Mouse (Mus musculus) MEL (cell line): ENCODE measurements at regions not wholly inside any gene's neighbourhood (a gene's known extent, or its start where the extent isn't known, plus 50 kb on each side); places are given as distances from the start of the nearest gene placed in this dataset.

ENCODE experiments used
- DNase-seq: peaks from one replicate; pipeline ENCODE4 v3.0.0; 2011; ENCODE audit warnings: low read depth, low spot score
- H3K27ac ChIP-seq: 2 replicates; pipeline ENCODE4 v1.5.1; 2012; ENCODE audit warnings: low read depth, mild to moderate bottlenecking, control low read depth, low read length, moderate library complexity; ENCODE audit not compliant: control insufficient read depth
- H3K27me3 ChIP-seq, 2 experiments: fragments of 150-350 bp in 1 of 2; sonication (generic) in 1 of 2; 2 replicates each; pipeline ENCODE4 v1.6.1; 2012; ENCODE audit warnings: low read length in 2 of 2, mild to moderate bottlenecking in 2 of 2, improper control_type of control experiment in 1 of 2, moderate library complexity in 1 of 2; ENCODE audit not compliant: insufficient read depth in 2 of 2, control insufficient read depth in 1 of 2
- H3K36me3 ChIP-seq, 2 experiments: 2 replicates each; pipeline ENCODE4 v1.6.1; 2012 to 2014; ENCODE audit warnings: low read length in 2 of 2, improper control_type of control experiment in 1 of 2, inconsistent platforms in 1 of 2, mild to moderate bottlenecking in 1 of 2; ENCODE audit not compliant: insufficient read depth in 2 of 2, control insufficient read depth in 1 of 2
- H3K4me1 ChIP-seq, 2 experiments: fragments of 150-350 bp in 1 of 2; sonication (generic) in 1 of 2; 2 replicates each; pipeline ENCODE4 v1.6.1; 2012; ENCODE audit warnings: low read length in 2 of 2, improper control_type of control experiment in 1 of 2, mild to moderate bottlenecking in 1 of 2; ENCODE audit not compliant: insufficient read depth in 2 of 2, control insufficient read depth in 1 of 2
- H3K4me3 ChIP-seq, 2 experiments: fragments of 150-350 bp in 1 of 2; sonication (generic) in 1 of 2; 2 replicates each; pipeline ENCODE4 v1.5.1; 2012; ENCODE audit warnings: low read depth in 2 of 2, low read length in 2 of 2, mild to moderate bottlenecking in 2 of 2, moderate library complexity in 2 of 2, control low read depth in 1 of 2, improper control_type of control experiment in 1 of 2; ENCODE audit not compliant: control insufficient read depth in 1 of 2, insufficient read depth in 1 of 2
- H3K79me2 ChIP-seq: 2 replicates; pipeline ENCODE4 v1.6.1; 2012; ENCODE audit warnings: mild to moderate bottlenecking, low read length, moderate library complexity; ENCODE audit not compliant: control insufficient read depth, poor library complexity, insufficient read depth
- H3K9ac ChIP-seq: 2 replicates; pipeline ENCODE4 v1.6.1; 2012; ENCODE audit warnings: low read depth, mild to moderate bottlenecking, control low read depth, low read length, moderate library complexity; ENCODE audit not compliant: control insufficient read depth, poor library complexity, severe bottlenecking
- H3K9me3 ChIP-seq: fragments of 150-350 bp; sonication (generic); replicated peaks from 2 replicates; pipeline ENCODE4 v1.6.1; 2012; ENCODE audit warnings: mild to moderate bottlenecking, low read length, improper control_type of control experiment, moderate library complexity; ENCODE audit not compliant: insufficient read depth
- BHLHE40 ChIP-seq: IDR thresholded peaks from 2 replicates; pipeline ENCODE4 v1.6.1; 2012; ENCODE audit warnings: low read depth, mild to moderate bottlenecking, inconsistent platforms, low read length, improper control_type of control experiment, borderline replicate concordance
- E2F4 ChIP-seq: IDR thresholded peaks from 2 replicates; pipeline ENCODE4 v1.6.1; 2011; ENCODE audit warnings: low read depth, low read length, improper control_type of control experiment, borderline replicate concordance
- EP300 ChIP-seq, 2 experiments: IDR thresholded peaks; 2 replicates each; pipeline ENCODE4 v1.6.1; 2011; ENCODE audit warnings: improper control_type of control experiment in 2 of 2, low read length in 2 of 2, low read depth in 1 of 2, mild to moderate bottlenecking in 1 of 2
- ETS1 ChIP-seq: IDR thresholded peaks from 2 replicates; pipeline ENCODE4 v1.6.1; 2012; ENCODE audit warnings: low read depth, mild to moderate bottlenecking, inconsistent platforms, low read length, improper control_type of control experiment, moderate library complexity
- HCFC1 ChIP-seq: IDR thresholded peaks from 2 replicates; pipeline ENCODE4 v1.6.1; 2012; ENCODE audit warnings: low read depth, mild to moderate bottlenecking, inconsistent platforms, low read length, improper control_type of control experiment, moderate library complexity
- JUND ChIP-seq: IDR thresholded peaks from 2 replicates; pipeline ENCODE4 v1.6.1; 2011; ENCODE audit warnings: low read depth, mild to moderate bottlenecking, improper control_type of control experiment, low read length
- MAX ChIP-seq: IDR thresholded peaks from 2 replicates; pipeline ENCODE4 v1.6.1; 2011; ENCODE audit warnings: low read length, improper control_type of control experiment
- MXI1 ChIP-seq: IDR thresholded peaks from 2 replicates; pipeline ENCODE4 v1.6.1; 2011; ENCODE audit warnings: mild to moderate bottlenecking, low read depth, low read length, improper control_type of control experiment
- MYC ChIP-seq: IDR thresholded peaks from 2 replicates; pipeline ENCODE4 v1.6.1; 2011; ENCODE audit warnings: low read depth, mild to moderate bottlenecking, low read length, improper control_type of control experiment, moderate library complexity
- NRF1 ChIP-seq: IDR thresholded peaks from 2 replicates; pipeline ENCODE4 v1.6.1; 2014; ENCODE audit warnings: low read depth, mild to moderate bottlenecking, inconsistent platforms, low read length, improper control_type of control experiment, moderate library complexity; ENCODE audit not compliant: poor library complexity, insufficient read depth, severe bottlenecking
- POLR2A ChIP-seq, 2 experiments: IDR thresholded peaks; 2 replicates each; pipeline ENCODE4 v1.6.1; 2011 to 2012; ENCODE audit warnings: low read length in 2 of 2, mild to moderate bottlenecking in 2 of 2, control low read depth in 1 of 2, improper control_type of control experiment in 1 of 2, low read depth in 1 of 2, moderate library complexity in 1 of 2; ENCODE audit not compliant: control insufficient read depth in 1 of 2, insufficient read depth in 1 of 2, poor library complexity in 1 of 2
- POLR2AphosphoS2 ChIP-seq: IDR thresholded peaks from 2 replicates; pipeline ENCODE4 v1.6.1; 2011; ENCODE audit warnings: low read length, improper control_type of control experiment
- RCOR1 ChIP-seq: IDR thresholded peaks from 2 replicates; pipeline ENCODE4 v1.6.1; 2012; ENCODE audit warnings: low read depth, mild to moderate bottlenecking, inconsistent platforms, low read length, improper control_type of control experiment
- SIN3A ChIP-seq: IDR thresholded peaks from 2 replicates; pipeline ENCODE4 v1.6.1; 2012; ENCODE audit warnings: low read length, improper control_type of control experiment, inconsistent platforms
- SMC3 ChIP-seq: IDR thresholded peaks from 2 replicates; pipeline ENCODE4 v1.6.1; 2011; ENCODE audit warnings: low read depth, low read length, improper control_type of control experiment
- TCF12 ChIP-seq: IDR thresholded peaks from 2 replicates; pipeline ENCODE4 v1.6.1; 2014; ENCODE audit warnings: low read depth, mild to moderate bottlenecking, inconsistent platforms, low read length, improper control_type of control experiment, moderate library complexity
- UBTF ChIP-seq: IDR thresholded peaks from 2 replicates; pipeline ENCODE4 v1.6.1; 2012; ENCODE audit warnings: low read depth, mild to moderate bottlenecking, inconsistent platforms, low read length, improper control_type of control experiment, moderate library complexity, borderline replicate concordance; ENCODE audit not compliant: insufficient read depth
- ZC3H11A ChIP-seq: IDR thresholded peaks from 2 replicates; pipeline ENCODE4 v1.6.1; 2012; ENCODE audit warnings: low read depth, mild to moderate bottlenecking, inconsistent platforms, low read length, improper control_type of control experiment
- ZKSCAN1 ChIP-seq: IDR thresholded peaks from 2 replicates; pipeline ENCODE4 v1.6.1; 2012; ENCODE audit warnings: low read depth, mild to moderate bottlenecking, inconsistent platforms, low read length, improper control_type of control experiment, moderate library complexity
- ZNF384 ChIP-seq: IDR thresholded peaks from 2 replicates; pipeline ENCODE4 v1.6.1; 2012; ENCODE audit warnings: low read depth, mild to moderate bottlenecking, inconsistent platforms, low read length, improper control_type of control experiment

- no peak overlapping the region for H3K27ac ChIP-seq
- no peaks in the 10 kb centered on the region for H3K36me3 ChIP-seq
- no peaks in the 10 kb centered on the region for H3K79me2 ChIP-seq
- no peaks in the 10 kb centered on the region for H3K27me3 ChIP-seq
- H3K9me3 ChIP-seq, result no peaks in the 10 kb centered on the region
- no peak for DNase-seq
- no peak overlapping the region for H3K4me3 ChIP-seq
- TF ChIP-seq ZNF384, result no peak
- TF ChIP-seq TCF12, result no peak
- TF ChIP-seq EP300 (IDR thresholded peaks at IDR 0.05; ENCODE audit: low read depth in 1 of 2, low read length in 2 of 2), result no peak
- no peak for TF ChIP-seq ZKSCAN1
- no peak for TF ChIP-seq UBTF
- no peak for TF ChIP-seq BHLHE40
- TF ChIP-seq RCOR1, result no peak
- TF ChIP-seq E2F4, result no peak
- TF ChIP-seq MYC, result no peak
- TF ChIP-seq HCFC1, result no peak
- TF ChIP-seq ETS1, result no peak
- TF ChIP-seq SIN3A, result no peak
- TF ChIP-seq POLR2AphosphoS2, result no peak
- TF ChIP-seq POLR2A (IDR thresholded peaks at IDR 0.05; ENCODE audit: control insufficient read depth in 1 of 2, insufficient read depth in 1 of 2, low read depth in 1 of 2, low read length in 2 of 2, poor library complexity in 1 of 2), result no peak
- TF ChIP-seq MAX, result no peak
- no peak for TF ChIP-seq SMC3
- no peaks in the 10 kb centered on the region for H3K4me1 ChIP-seq
- H3K9ac ChIP-seq, result no peak overlapping the region
These were observed 481.0 kb upstream of the Fam98a start for GRCm38 (mm10) chr17:76032710-76033109.

GRCm38 (mm10) chr17:76008011-76008410 lies 456.3 kb upstream of the Fam98a start:
- Histone ChIP-seq H3K4me3 (no peak overlapping the region), H3K27ac (no peak overlapping the region), H3K79me2 (no peaks in the 10 kb centered on the region), H3K9ac (no peak overlapping the region), H3K9me3 (no peaks in the 10 kb centered on the region), H3K36me3 (no peaks in the 10 kb centered on the region), H3K27me3 (no peaks in the 10 kb centered on the region), H3K4me1 (no peaks in the 10 kb centered on the region)
- DNase-seq, result no peak
- no peak for TF ChIP-seq NRF1
- no peak for TF ChIP-seq JUND
- no peak for TF ChIP-seq ZC3H11A
- TF ChIP-seq MXI1, result no peak
- no peak for TF ChIP-seq MYC
- no peak for TF ChIP-seq MAX
